In genomic region chr17:5118171-5118570, GRCm38 (mm10) we compare ENCODE assay signal across 24 mouse cellular contexts.
DNase-seq lines count a peak whose midpoint lies in the region; ATAC-seq and TF ChIP-seq lines count a peak whose summit lies in the region.
"Had no signal": no experiment of that assay in that cellular context is flagged by ENCODE, and none has a peak within 500 bp of the region (broad histone marks: within the 10 kb centered on the region; RNA-seq: fewer than 3 reads in every experiment).

No protein-coding gene starts in this region.

- no peak overlapping the region for H3K9ac ChIP-seq in heart, embryonic 13.5 days
- H3K9ac ChIP-seq in heart, embryonic 11.5 days (ENCODE audit: low read depth, low read length), result no peak overlapping the region
- H3K9ac ChIP-seq in intestine, embryonic 15.5 days, result no peak overlapping the region
- no peak overlapping the region for H3K9ac ChIP-seq in intestine, postnatal 0 days (ENCODE audit: low read depth, low read length)
- H3K9ac ChIP-seq in lung, postnatal 0 days (replicated peaks; ENCODE audit: low read depth), result no peak overlapping the region
- no peak overlapping the region for H3K9ac ChIP-seq in stomach, postnatal 0 days (ENCODE audit: low read length)
- H3K9ac ChIP-seq in midbrain, embryonic 14.5 days (replicated peaks; ENCODE audit: low read length), result no peak overlapping the region
- H3K9ac ChIP-seq: forebrain, embryonic 12.5 days; hindbrain, embryonic 14.5 days; limb, embryonic 12.5 days; liver, postnatal 0 days had no signal

- no peaks in the 10 kb centered on the region for H3K9me3 ChIP-seq in heart, embryonic 13.5 days
- H3K9me3 ChIP-seq in heart, embryonic 11.5 days (replicated peaks; ENCODE audit: control insufficient read depth, low read length), result no peaks in the 10 kb centered on the region
- H3K9me3 ChIP-seq in intestine, embryonic 15.5 days, result no peaks in the 10 kb centered on the region
- H3K9me3 ChIP-seq in intestine, postnatal 0 days (ENCODE audit: control insufficient read depth), result no peaks in the 10 kb centered on the region
- no peaks in the 10 kb centered on the region for H3K9me3 ChIP-seq in lung, postnatal 0 days (ENCODE audit: low read length)
- no peaks in the 10 kb centered on the region for H3K9me3 ChIP-seq in stomach, postnatal 0 days (ENCODE audit: control insufficient read depth, low read length)
- no peaks in the 10 kb centered on the region for H3K9me3 ChIP-seq in midbrain, embryonic 14.5 days (ENCODE audit: control insufficient read depth, low read length)
- H3K9me3 ChIP-seq: forebrain, embryonic 12.5 days; limb, embryonic 12.5 days; midbrain, embryonic 10.5 days had no signal

- H3K27me3 ChIP-seq in heart, embryonic 13.5 days (replicated peaks), result no peaks in the 10 kb centered on the region
- no peaks in the 10 kb centered on the region for H3K27me3 ChIP-seq in heart, embryonic 11.5 days (ENCODE audit: control insufficient read depth, insufficient read depth, low read length)
- H3K27me3 ChIP-seq in intestine, embryonic 15.5 days (replicated peaks), result no peaks in the 10 kb centered on the region
- no peaks in the 10 kb centered on the region for H3K27me3 ChIP-seq in intestine, postnatal 0 days (replicated peaks; ENCODE audit: control insufficient read depth, insufficient read depth, low read length)
- no peaks in the 10 kb centered on the region for H3K27me3 ChIP-seq in lung, postnatal 0 days (replicated peaks; ENCODE audit: insufficient read depth, low read length)
- H3K27me3 ChIP-seq in stomach, postnatal 0 days (ENCODE audit: control insufficient read depth, insufficient read depth, low read length), result no peaks in the 10 kb centered on the region
- H3K27me3 ChIP-seq in midbrain, embryonic 14.5 days (ENCODE audit: control insufficient read depth, insufficient read depth, low read length), result no peaks in the 10 kb centered on the region
- H3K27me3 ChIP-seq: forebrain, embryonic 12.5 days; limb, embryonic 12.5 days had no signal

- H3K36me3 ChIP-seq in heart, embryonic 13.5 days, result no peaks in the 10 kb centered on the region
- H3K36me3 ChIP-seq in heart, embryonic 11.5 days (ENCODE audit: control insufficient read depth, insufficient read depth, low read length), result no peaks in the 10 kb centered on the region
- H3K36me3 ChIP-seq in intestine, embryonic 15.5 days, result no peaks in the 10 kb centered on the region
- no peaks in the 10 kb centered on the region for H3K36me3 ChIP-seq in intestine, postnatal 0 days (ENCODE audit: control insufficient read depth, insufficient read depth)
- no peaks in the 10 kb centered on the region for H3K36me3 ChIP-seq in lung, postnatal 0 days (ENCODE audit: insufficient read depth, low read length)
- H3K36me3 ChIP-seq in stomach, postnatal 0 days (ENCODE audit: control insufficient read depth, insufficient read depth, low read length), result no peaks in the 10 kb centered on the region
- no peaks in the 10 kb centered on the region for H3K36me3 ChIP-seq in midbrain, embryonic 14.5 days (ENCODE audit: control insufficient read depth, insufficient read depth, low read length)
- H3K36me3 ChIP-seq: forebrain, embryonic 12.5 days; limb, embryonic 12.5 days; midbrain, embryonic 10.5 days had no signal

- no peak for TF ChIP-seq EP300 in lung, postnatal 0 days (IDR thresholded peaks at IDR 0.05)
- no peak for TF ChIP-seq EP300 in stomach, postnatal 0 days (optimal IDR thresholded peaks at IDR 0.05)

- H3K4me3 ChIP-seq in heart, embryonic 13.5 days, result no peak overlapping the region
- H3K4me3 ChIP-seq in heart, embryonic 11.5 days (ENCODE audit: low read depth, low read length), result no peak overlapping the region
- no peak overlapping the region for H3K4me3 ChIP-seq in intestine, embryonic 15.5 days (replicated peaks)
- no peak overlapping the region for H3K4me3 ChIP-seq in intestine, postnatal 0 days (ENCODE audit: low read depth, low read length)
- H3K4me3 ChIP-seq in lung, postnatal 0 days (ENCODE audit: low read depth, low read length), result no peak overlapping the region
- H3K4me3 ChIP-seq in stomach, postnatal 0 days (ENCODE audit: low read depth, low read length), result no peak overlapping the region
- H3K4me3 ChIP-seq in midbrain, embryonic 14.5 days (replicated peaks; ENCODE audit: low read depth, low read length), result no peak overlapping the region
- H3K4me3 ChIP-seq: forebrain, embryonic 12.5 days; limb, embryonic 12.5 days; midbrain, embryonic 10.5 days had no signal

- ATAC-seq in heart, embryonic 13.5 days (ENCODE audit: extremely low read depth, insufficient number of reproducible peaks, low FRiP score, low TSS enrichment), result no peak
- ATAC-seq in heart, embryonic 11.5 days (replicated peaks; ENCODE audit: insufficient number of reproducible peaks, low FRiP score, low TSS enrichment), result no peak
- peak; percentile 71; the same call in 1 of the 2 replicates for ATAC-seq in intestine, embryonic 15.5 days
- ATAC-seq in intestine, postnatal 0 days, result no peak
- peak; percentile 71 for ATAC-seq in lung, postnatal 0 days
- 0 out of 2 replicates have a peak, but pooled peaks have one; percentile 49 for ATAC-seq in stomach, postnatal 0 days (ENCODE audit: low FRiP score, low TSS enrichment)
- no peak for ATAC-seq in midbrain, embryonic 14.5 days (ENCODE audit: low FRiP score, low TSS enrichment)
- ATAC-seq: liver, postnatal 0 days; midbrain, embryonic 16.5 days had no signal

- WGBS in heart, embryonic 13.5 days, result 55% methylated on average over 4 of the region's 4 CpGs
- WGBS in heart, embryonic 11.5 days (ENCODE audit: insufficient replicate concordance), result 64% methylated on average over 4 of the region's 4 CpGs
- 66% methylated on average over 4 of the region's 4 CpGs for WGBS in intestine, embryonic 15.5 days
- WGBS in intestine, postnatal 0 days, result 52% methylated on average over 4 of the region's 4 CpGs
- 55% methylated on average over 4 of the region's 4 CpGs for WGBS in lung, postnatal 0 days
- 60% methylated on average over 4 of the region's 4 CpGs for WGBS in stomach, postnatal 0 days
- WGBS in midbrain, embryonic 14.5 days, result 89% methylated on average over 4 of the region's 4 CpGs

- H3K4me2 ChIP-seq in heart, embryonic 13.5 days, result no peak overlapping the region
- no peak overlapping the region for H3K4me2 ChIP-seq in heart, embryonic 11.5 days
- H3K4me2 ChIP-seq in intestine, embryonic 15.5 days (replicated peaks), result no peak overlapping the region
- H3K4me2 ChIP-seq in intestine, postnatal 0 days (replicated peaks; ENCODE audit: low read depth), result no peak overlapping the region
- H3K4me2 ChIP-seq in lung, postnatal 0 days (replicated peaks; ENCODE audit: low read depth, low read length), result no peak overlapping the region
- H3K4me2 ChIP-seq in stomach, postnatal 0 days (replicated peaks; ENCODE audit: low read depth), result no peak overlapping the region
- H3K4me2 ChIP-seq in midbrain, embryonic 14.5 days (ENCODE audit: low read length), result no peak overlapping the region
- H3K4me2 ChIP-seq: forebrain, embryonic 12.5 days; hindbrain, embryonic 14.5 days; limb, embryonic 12.5 days; liver, embryonic 11.5 days had no signal

- 0 out of 2 replicates have a peak overlapping the region, but pooled peaks have one; percentile 20 for H3K27ac ChIP-seq in heart, embryonic 13.5 days (replicated peaks)
- no peak overlapping the region for H3K27ac ChIP-seq in heart, embryonic 11.5 days (ENCODE audit: low read depth, low read length)
- H3K27ac ChIP-seq in intestine, embryonic 15.5 days, result peak overlapping the region; percentile 22; the same call in 1 of the 2 replicates
- no peak overlapping the region for H3K27ac ChIP-seq in intestine, postnatal 0 days (ENCODE audit: low read depth, low read length)
- peak overlapping the region; percentile 26; the same call in 1 of the 2 replicates for H3K27ac ChIP-seq in lung, postnatal 0 days (ENCODE audit: low read length)
- H3K27ac ChIP-seq in stomach, postnatal 0 days (replicated peaks), result no peak overlapping the region
- H3K27ac ChIP-seq in midbrain, embryonic 14.5 days (replicated peaks; ENCODE audit: low read depth, low read length), result no peak overlapping the region
- H3K27ac ChIP-seq: forebrain, embryonic 12.5 days; hindbrain, embryonic 14.5 days; limb, embryonic 12.5 days; midbrain, embryonic 10.5 days had no signal

- peak; percentile 54 for DNase-seq in lung, postnatal 0 days (ENCODE audit: low spot score)
- DNase-seq in lung, postnatal 36 days, result no peak
- no peak for DNase-seq in stomach, postnatal 0 days (ENCODE audit: low spot score)
- DNase-seq in midbrain, embryonic 14.5 days, result no peak
- DNase-seq: adrenal gland, postnatal 25 days; cerebellum, adult 2 months; cerebellum, postnatal 14 days; gastrocnemius, postnatal 36 days; kidney, adult 8-10 months; kidney, postnatal 14 days; liver, postnatal 0 days; lung, postnatal 14 days; right cerebral cortex, postnatal 25 days; thymus, postnatal 4 days had no signal

- peaks cover 65% of the 10 kb centered on the region for H3K4me1 ChIP-seq in heart, embryonic 13.5 days
- peaks cover 17% of the 10 kb centered on the region for H3K4me1 ChIP-seq in heart, embryonic 11.5 days (ENCODE audit: control insufficient read depth, insufficient read depth, low read length)
- H3K4me1 ChIP-seq in intestine, embryonic 15.5 days (replicated peaks), result peaks cover 11% of the 10 kb centered on the region; the same call in 1 of the 2 replicates
- no peaks in the 10 kb centered on the region for H3K4me1 ChIP-seq in intestine, postnatal 0 days (replicated peaks; ENCODE audit: control insufficient read depth, insufficient read depth, low read length)
- H3K4me1 ChIP-seq in lung, postnatal 0 days (ENCODE audit: insufficient read depth, low read depth, low read length), result 0 out of 2 replicates have a peak, but pooled peaks cover 6% of the 10 kb centered on the region
- peaks cover 5% of the 10 kb centered on the region for H3K4me1 ChIP-seq in stomach, postnatal 0 days (replicated peaks; ENCODE audit: control insufficient read depth, insufficient read depth)
- peaks cover 8% of the 10 kb centered on the region for H3K4me1 ChIP-seq in midbrain, embryonic 14.5 days (ENCODE audit: control insufficient read depth, insufficient read depth, low read length)

- TF ChIP-seq CTCF in intestine, postnatal 0 days (IDR thresholded peaks at IDR 0.05; ENCODE audit: low read depth), result no peak
- TF ChIP-seq CTCF in lung, postnatal 0 days (IDR thresholded peaks at IDR 0.05), result no peak
- no peak for TF ChIP-seq CTCF in stomach, postnatal 0 days (IDR thresholded peaks at IDR 0.05; ENCODE audit: low read depth)

Comparison
In these comparisons a context has a peak if more than half of its experiments do, and no peak if none do; other contexts are left out.
1. ATAC-seq: peak in intestine, embryonic 15.5 days (single experiment), lung, postnatal 0 days (single experiment) and stomach, postnatal 0 days (single experiment); none in heart, embryonic 13.5 days (single experiment), heart, embryonic 11.5 days (single experiment), intestine, postnatal 0 days (single experiment) and midbrain, embryonic 14.5 days (single experiment).
2. H3K27ac ChIP-seq: peak in heart, embryonic 13.5 days (single experiment), intestine, embryonic 15.5 days (single experiment) and lung, postnatal 0 days (single experiment); none in heart, embryonic 11.5 days (single experiment), intestine, postnatal 0 days (single experiment), stomach, postnatal 0 days (single experiment) and midbrain, embryonic 14.5 days (single experiment).